Mouse (Mus musculus) left cerebral cortex, adult 18-20 months (tissue): ENCODE measurements around the gene A930004D18Rik. TPM values are rescaled to one million over a fixed set of nuclear protein-coding genes. Genes with fewer than 3 reads are reported as not detected.

Source experiments
- DNase-seq, 2 experiments: peaks; one replicate each; pipeline ENCODE4 v3.0.0; 2021 to 2022; ENCODE audit warnings: low spot score in 2 of 2, mixed read lengths in 1 of 2
- total RNA-seq, 2 experiments: library from RNA; stranded (reverse); gene quantifications; 2 replicates each; pipeline ENCODE4 v1.2.3; 2021

The A930004D18Rik gene
- total RNA-seq, 2 experiments from 2014 or later, result 2.9 to 5.6 TPM

- no peak for DNase-seq
Observed at GRCm38 (mm10) chr2:18053951-18054530, 16.5 kb upstream of the A930004D18Rik start.

GRCm38 (mm10) chr2:18053243-18053950, 15.9 kb upstream of the A930004D18Rik start:
- DNase-seq, result no peak

DNA sequence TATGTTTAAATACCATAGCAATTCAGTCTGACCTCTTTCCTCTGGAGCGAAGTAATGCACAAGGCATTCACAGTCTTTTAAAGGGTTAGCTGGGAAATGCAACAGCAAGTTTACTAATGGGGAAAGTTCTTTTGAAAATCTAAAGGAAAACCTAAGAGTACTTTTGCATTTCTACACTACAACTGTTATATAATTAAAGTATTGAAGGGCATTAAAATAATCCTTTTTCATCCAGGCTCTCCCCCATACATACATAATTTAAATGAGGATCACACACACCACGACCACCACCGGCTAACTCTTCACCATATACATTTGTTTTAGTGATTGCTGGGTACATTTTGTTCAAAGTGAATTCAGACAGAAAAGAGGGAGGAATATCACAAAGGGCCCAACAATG, 15.0 kb upstream of the A930004D18Rik start:
- DNase-seq, result no peak

GRCm38 (mm10) chr2:18051831-18052170, 14.3 kb upstream of the A930004D18Rik start:
- DNase-seq, result no peak

GRCm38 (mm10) chr2:18051026-18051830, 13.7 kb upstream of the A930004D18Rik start:
- no peak for DNase-seq

GRCm38 (mm10) chr2:18050541-18050985, 13.0 kb upstream of the A930004D18Rik start:
- DNase-seq, result no peak

DNA sequence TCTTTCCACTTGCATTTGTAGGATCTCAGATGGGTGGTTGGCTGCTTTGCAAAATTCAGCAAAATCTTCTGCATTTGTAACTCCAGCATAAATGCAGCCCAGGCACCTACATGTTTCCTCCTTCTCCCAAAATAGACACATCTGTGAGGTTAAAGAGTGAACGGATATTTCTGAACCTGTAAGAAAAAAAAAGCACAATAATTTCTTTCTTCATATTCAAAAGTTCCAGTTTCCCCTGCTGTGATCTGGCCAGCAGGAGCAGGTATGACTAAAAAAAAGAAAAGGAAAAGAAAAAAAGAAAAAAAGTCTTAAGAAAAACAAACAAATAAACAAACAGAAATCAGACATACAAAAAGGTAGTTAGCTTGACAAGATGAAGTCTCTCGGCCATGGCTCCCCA, 12.5 kb upstream of the A930004D18Rik start:
- DNase-seq, result no peak

DNA sequence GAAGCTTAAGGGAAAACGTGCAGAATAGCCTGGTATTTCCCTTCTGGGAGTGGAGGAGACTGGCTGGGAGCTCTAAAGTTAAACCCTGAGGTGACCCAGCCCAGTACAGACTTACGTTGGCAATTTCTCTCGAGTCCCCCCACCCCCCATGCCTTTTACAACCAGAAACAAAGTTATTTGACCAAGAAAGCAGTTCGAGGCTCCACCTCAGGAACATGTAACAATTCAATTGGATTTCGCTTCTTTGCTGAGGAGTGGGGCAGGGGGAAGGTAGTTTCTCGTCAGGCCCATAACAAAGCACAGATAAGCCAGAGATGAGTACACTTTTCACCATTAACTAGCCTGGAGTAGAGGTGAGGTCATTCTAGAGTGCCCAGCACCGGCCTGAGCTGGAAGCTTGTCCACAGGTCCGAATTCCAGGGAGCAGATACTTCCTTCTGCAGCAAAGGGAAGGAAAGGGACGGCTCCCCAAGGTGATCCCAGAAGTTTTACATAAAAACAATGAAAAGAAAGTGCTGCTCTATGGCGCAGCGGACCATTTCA, 11.8 kb upstream of the A930004D18Rik start:
- DNase-seq, result no peak

DNA sequence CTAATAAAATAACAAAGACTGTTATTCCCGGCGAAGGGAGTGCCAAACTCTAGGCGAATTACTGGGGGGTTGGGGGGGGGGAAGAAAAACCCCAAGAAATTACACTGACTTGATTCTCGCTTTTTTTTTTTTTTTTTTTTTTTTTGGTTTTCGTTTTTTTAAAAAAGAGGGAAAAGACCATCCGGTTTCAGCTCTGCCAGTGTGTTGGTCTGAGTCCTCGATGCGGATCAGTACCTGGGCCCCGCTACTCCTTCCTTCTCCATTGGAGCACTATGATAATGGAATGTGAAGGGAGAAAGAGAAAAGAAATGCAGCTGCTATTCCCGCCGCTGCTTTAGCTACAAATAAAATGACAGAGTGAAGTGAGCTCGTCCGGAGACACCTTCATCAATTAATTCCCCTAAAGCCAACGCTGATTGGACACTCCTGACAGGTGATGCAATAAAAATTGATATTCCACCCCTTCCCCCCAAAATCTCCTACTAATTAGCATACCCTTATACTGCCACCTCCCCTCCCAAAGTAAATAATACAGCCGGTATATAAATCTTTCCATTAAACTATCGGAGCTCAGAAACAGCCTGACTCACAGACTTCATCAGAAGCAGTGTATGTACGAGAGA, 11.0 kb upstream of the A930004D18Rik start, which contains the start of gene Skida1:
Skida1 (minus strand) TSS at position 599 of the 623 bp plus-strand sequence.
- no peak for DNase-seq

GRCm38 (mm10) chr2:18047646-18048452, 10.3 kb upstream of the A930004D18Rik start:
- DNase-seq, result peak in 1 of 2 experiments; percentile 77

DNA sequence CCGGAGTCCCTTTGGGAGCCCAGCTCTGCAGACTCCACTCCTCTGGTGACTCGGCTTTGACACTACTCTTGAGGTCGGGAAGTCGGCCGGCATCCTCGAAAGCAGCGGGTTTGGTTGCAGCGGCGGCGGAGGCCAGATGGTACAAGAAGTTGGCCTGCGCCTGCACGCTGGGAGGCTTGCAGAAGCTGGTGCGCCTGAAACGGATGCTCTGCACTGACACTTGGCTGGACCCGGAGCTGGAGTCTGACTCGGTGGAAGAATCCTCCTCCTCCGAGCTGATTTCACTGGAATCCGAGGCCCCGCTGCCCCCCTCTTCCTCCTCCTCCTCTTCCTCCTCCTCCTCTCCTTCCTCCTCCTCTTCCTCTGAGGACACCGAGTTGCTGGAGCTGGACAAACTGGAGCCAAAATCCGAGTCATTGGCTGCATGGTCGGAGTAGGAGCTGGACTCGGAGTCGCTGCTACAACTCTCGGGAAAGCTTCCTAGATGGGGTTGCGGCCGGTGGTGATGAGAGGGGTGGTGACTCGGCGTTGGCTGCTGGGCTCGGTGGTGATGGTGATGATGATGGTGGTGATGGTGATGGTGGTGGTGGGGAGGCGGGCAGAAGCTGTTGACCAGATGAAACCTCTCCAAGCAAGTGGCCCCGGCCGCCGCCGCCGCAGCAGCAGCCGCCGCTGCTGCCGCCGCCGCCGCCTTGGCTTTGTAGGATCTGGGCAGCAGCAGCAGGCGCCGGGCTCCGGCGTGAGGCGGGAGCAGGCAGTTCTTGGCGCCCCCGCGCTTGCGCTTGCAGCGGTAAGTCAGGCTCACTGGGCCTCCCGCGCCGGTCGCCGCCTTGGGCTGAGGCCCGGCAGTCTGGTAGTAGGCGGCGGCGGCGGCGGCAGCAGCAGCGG, 9.5 kb upstream of the A930004D18Rik start:
- DNase-seq, result peak; percentile 68 to 80

GRCm38 (mm10) chr2:18046186-18046585, 8.6 kb upstream of the A930004D18Rik start:
- DNase-seq, result no peak

- no peak for DNase-seq
Observed at GRCm38 (mm10) chr2:18045781-18046181, 8.2 kb upstream of the A930004D18Rik start.

DNA sequence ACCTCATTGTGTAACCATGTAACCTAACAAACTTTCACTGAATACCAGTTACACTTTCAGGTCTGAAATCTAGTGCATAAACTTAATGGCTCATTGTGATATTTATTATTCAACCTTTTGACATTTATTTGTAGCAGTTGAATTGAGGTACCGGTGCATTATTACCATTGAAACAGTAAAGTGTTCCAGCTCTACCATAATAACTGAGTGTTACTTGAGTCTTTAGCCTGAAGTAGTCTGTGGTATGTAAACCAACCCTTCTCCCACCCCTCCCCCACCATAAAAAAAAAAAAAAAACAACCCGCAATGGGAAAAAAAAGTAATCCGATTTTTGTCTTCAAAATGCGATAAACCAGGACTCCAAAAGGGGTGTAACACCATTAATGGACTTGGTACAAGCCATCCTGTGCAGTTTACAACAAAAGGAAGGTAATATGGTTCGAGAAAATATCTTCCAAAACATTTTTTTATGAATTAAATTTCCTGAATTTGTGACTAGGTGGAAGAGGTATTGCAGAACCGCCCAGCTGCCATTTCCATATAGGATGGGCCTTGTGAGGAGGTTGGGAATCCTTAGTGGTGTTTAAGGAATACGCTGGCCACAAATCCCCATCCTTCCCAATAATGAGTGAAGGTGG, 7.7 kb upstream of the A930004D18Rik start:
- no peak for DNase-seq

DNA sequence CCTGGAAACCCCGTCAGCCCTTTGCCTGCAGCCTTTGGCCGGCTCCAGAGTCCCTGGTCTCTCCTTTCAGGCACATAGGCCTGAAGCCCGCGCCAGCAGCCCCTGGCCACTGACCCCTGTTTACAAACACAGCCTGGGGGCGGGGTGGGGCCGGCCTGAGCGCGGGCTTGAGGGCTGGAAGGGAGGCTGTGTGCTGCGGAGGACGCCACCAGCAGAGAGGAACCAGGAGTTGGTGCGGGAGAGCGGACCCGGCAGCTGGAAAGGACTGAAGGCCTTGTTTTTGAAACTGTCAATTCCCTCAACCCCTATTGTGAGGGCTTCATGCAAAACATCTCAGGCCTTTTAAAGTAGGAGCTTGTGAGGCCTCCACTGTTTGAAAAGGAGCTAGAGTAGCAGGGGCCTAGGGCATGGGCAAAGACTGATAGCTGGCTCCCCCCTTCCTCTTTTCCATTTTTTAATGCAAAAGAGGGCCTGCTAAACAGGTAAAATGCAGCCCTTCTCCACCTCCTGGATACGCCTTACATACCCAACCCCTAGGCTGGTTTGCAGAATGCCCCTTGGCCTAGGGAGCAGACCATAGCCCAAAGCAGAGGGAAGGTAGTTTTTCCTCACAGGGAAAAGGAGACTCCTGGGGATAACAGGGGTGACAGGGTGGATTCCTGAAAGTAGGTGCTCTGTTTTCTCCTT, 3.8 kb upstream of the A930004D18Rik start:
- no peak for DNase-seq

DNA sequence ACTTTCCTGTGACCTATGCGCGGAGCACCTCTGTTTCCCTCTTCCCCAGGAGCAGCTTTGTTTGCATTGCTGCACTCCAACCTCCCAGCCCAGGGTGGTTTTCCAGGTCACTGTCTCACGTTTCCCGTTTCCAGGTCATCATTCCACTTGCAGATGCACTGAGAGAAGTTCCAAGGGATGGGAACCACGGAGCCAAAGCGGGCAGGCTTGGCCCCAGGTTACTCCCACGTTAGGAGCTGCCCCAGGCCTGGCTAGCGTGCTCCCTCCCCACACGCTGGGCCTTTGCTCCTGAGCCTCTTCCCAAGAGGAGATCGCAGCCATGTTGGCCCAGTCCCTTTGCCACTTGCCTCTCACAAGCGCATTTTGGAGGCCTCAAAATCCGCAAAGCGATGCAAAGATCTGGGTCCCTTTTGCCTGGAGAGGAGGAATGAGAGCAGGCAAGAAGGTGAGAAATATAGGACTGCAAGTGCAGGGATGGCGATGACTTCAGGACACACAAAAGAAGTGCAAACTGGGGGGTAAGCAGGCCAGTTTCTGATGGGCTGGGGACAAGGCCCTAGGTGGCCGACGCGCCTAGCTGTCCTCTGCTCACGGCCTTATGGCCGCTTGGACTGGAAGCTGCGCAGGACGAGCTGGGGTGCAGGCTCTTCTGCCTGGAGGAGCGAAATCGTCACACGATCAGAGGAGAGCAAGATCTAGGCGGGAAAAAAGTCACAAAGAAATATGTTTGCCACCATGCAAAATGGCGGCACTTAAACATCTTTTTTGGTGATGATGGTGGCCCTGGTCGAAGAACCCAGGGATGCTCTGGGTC, 3.0 kb upstream of the A930004D18Rik start:
- no peak for DNase-seq

- DNase-seq, result no peak
Observed at GRCm38 (mm10) chr2:18039566-18040290, 2.2 kb upstream of the A930004D18Rik start.
